Mouse (Mus musculus) megakaryocyte progenitor cell, adult 5-6 weeks (primary cell): Measurements from ENCODE around the gene Cfap36. TPM values are rescaled to one million over a fixed set of nuclear protein-coding genes. Genes with fewer than 3 reads are reported as not detected.

Source experiments
- ATAC-seq: replicated peaks from 2 replicates; pipeline ENCODE4 v1.8.0; 2016; ENCODE audit warnings: mild to moderate bottlenecking, moderate TSS enrichment, inconsistent platforms; ENCODE audit not compliant: poor library complexity
- total RNA-seq, 2 experiments: library from RNA; stranded (forward) in 1 of 2; stranded (reverse) in 1 of 2; fragments of 157-497, 149-512 nt in 1 of 2; fragments of 200-1000 nt in 1 of 2; gene quantifications; 2 replicates each; pipeline versions ENCODE4 v1.2.3 to v1.2.4; 2015 to 2017

Cfap36 gene
- total RNA-seq (2015) (34.2 and 39.6 TPM in 2 replicates), total RNA-seq (2017) (35.8 and 40.7 TPM in 2 replicates)

DNA sequence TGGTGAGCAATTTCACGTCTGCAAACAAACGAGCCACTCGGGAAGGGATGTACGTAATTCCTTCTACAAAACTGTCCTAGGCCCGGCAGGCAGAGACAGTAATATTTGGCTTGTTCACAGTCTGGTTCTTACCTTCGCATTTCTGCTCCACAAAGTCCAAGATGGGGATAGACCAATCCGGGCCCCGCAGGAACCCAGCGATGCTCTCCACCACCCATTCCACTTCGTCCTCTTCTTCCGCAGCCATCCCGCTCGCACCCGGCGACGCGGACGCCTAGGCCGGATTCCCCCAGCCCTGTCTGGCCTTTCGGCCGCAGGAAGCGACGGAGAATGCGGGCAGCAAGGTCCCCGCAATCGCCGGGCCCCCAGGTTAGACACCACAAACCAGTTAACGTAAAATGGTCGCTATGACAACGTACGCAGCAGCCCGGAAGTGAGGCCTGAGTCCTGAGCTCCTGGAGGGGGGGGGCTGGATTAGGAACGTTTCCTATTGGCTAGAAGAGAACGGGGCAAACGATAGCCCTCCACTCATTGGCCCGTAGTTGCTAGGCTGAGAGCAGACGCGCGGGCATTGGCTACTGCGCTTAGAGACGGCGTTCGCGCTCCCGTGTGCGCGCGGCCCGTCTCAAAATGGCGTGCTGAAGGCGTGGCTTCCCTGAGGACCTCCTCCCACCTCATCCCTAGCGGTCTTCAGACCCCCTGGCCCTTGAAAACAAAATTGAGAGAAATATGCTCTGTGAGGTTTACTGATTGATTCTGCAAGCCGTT lies at the start of gene Cfap36:
TSS of gene Cfap36 (minus strand) at position 527 of the 768 bp plus-strand sequence.
- ATAC-seq: peak; percentile 98

DNA sequence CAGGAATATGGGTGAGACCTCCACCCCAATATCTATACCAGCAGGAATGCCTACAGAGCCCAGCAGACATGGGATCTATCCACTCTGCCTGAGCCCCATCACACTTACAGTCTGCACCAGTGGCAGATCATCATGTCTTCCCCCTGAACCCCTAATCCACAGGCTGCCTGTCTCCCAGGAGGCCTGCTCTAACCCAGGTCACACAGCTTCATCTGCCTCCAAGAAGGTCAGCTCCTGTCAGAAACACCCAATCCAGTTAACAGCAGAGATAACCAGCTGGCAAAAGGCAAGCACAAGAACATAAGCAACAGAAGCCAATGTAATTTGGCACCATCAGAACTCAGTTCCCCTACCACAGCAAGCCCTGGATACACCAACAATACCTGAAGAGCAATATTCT lies 40.1 kb upstream of the Cfap36 start:
- no peak for ATAC-seq

GRCm38 (mm10) chr11:29286040-29286439 lies 38.8 kb upstream of the Cfap36 start:
- no peak for ATAC-seq

DNA sequence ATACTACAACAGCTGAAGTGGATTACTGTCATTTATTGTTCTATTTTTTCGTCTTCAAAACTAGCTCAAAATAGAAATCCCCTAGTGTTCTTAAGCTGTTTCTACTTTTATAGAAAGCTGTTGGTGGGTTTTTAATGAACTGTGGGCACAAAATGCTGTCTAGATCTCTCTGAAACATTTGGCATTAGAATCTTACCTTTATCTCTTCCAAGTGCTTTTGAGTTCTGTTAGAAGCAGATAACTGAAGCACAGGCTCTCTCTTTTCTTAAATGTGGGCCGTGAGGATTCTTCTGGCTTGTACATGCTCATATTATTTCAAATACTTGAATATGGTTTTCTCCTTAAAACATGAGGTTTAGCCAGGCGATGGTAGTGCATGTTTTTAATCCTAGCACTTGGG lies 27.5 kb upstream of the Cfap36 start:
- ATAC-seq: no peak

DNA sequence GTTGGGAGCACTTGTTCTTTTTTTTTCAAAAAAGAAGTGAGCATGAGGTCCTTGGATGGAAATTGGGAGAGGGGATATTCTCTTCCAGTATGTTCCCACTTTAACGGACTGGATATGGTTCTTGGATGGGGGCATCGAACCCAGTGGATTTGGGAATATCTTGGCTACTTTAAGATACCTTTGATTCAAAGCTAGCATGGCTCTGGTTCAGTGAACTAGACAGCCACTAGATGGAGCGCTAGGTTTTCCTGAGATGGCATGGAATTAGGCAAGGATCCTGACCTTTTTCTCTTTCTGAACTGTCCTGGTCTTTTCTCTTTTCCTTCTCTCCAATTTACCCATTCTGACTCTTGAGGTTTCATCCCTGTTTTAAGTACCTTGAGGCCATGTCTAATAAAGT lies 20.6 kb upstream of the Cfap36 start:
- peak; percentile 83 for ATAC-seq

DNA sequence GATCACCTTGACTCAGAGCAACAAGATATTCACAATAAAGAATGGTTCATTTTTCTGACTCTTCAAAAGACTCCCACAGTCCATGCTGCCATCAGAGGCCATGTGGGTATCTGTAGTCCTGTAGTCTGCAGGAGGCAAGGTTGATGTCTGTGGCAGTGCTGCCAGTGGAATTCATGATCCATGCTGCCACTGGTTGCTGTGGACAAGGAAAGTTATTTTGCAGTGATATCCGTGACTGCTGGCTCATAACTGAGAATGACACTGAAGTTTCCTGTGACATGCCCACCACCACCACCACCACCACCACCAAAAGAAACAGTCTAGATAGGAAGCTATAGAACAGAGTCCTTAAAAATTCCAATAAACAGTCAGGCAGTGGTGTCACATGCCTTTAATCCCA lies 7.4 kb upstream of the Cfap36 start:
- no peak for ATAC-seq

- no peak for ATAC-seq
These were observed 1.2 kb upstream of the Cfap36 start for GRCm38 (mm10) chr11:29248386-29248785.

DNA sequence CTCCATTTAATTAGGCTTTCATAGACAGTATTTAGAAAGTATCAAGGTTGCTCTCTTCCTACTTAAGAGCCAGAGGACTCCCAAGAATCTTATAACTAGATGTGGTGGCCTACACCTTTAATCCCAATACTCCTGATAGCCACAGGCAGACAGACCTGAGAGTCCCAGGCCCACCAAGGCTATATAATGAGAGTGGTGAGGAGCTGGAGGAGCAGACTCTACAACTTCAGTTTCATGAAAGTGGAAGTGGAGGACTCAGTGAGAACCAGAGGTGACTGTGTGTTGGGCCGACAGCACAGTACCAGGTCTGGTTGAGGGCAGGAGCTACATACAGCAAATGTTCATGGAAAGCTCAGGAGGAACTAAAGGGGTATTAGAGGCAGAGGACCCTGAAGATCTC lies 516 bp upstream of the Cfap36 start:
- ATAC-seq: no peak

GRCm38 (mm10) chr11:29245988-29246387 lies 1.2 kb downstream of the Cfap36 start:
- no peak for ATAC-seq

GRCm38 (mm10) chr11:29241961-29242360 lies 5.2 kb downstream of the Cfap36 start:
- no peak for ATAC-seq

GRCm38 (mm10) chr11:29239353-29239752 lies 7.9 kb downstream of the Cfap36 start:
- no peak for ATAC-seq

DNA sequence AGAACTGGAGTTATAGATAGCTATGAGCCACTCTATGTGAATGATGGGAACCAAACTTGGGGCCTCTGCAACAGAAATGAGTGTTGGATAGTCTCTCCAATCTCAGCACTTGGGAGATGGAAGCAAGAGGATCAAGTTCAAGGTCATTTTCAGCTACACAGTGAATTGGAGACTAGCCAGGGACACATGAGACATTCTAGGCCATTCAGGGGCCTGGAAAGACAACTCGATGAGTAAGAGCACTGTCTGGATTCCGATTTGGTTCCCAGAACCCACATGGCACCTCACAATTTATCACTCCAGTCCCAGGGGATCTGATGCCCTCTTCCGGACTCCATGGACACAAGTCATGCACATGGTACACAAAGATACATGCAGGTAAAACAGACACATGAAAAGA lies 8.7 kb downstream of the Cfap36 start:
- ATAC-seq: no peak

- peak; percentile 64 for ATAC-seq
These were observed 9.2 kb downstream of the Cfap36 start for GRCm38 (mm10) chr11:29238047-29238446.

DNA sequence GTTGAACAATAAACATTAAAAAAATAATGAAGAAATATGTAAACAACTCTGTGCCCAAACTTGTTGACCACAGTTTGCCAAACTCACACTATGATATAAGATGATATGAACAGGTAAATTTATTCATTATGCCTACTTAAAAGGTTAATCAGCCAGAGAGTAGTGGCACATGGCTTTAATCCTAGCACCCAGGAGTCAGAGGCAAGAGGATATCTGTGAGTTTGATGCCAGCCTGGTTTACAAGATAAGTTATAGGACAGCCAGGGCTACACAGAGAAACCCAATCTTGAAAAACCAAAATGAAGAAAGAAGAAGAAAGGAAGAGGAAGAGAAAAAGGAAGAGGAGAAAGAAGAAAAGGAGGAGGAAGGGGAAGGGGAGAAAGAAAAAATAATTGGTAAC lies 9.8 kb downstream of the Cfap36 start:
- ATAC-seq: peak; percentile 42; the same call in 1 of the 2 replicates

DNA sequence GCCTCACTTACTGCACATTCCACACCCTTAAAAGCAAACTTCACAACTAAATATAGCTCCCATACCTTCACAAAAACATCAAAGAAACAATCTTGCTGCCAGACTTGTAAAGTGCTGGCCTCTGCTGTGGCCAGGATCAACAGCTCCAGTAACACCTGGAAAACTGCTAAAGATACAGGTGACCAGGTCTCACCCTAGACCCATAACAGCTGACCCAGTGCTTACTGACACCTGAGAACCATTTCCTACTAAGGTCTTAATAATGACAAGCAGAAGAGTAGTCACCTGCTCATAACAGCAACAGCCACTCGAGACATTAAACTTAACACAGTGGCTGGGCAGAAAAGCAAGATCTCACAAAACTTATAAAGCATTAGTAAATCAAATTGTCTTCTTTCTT lies 13.6 kb downstream of the Cfap36 start:
- ATAC-seq: no peak

DNA sequence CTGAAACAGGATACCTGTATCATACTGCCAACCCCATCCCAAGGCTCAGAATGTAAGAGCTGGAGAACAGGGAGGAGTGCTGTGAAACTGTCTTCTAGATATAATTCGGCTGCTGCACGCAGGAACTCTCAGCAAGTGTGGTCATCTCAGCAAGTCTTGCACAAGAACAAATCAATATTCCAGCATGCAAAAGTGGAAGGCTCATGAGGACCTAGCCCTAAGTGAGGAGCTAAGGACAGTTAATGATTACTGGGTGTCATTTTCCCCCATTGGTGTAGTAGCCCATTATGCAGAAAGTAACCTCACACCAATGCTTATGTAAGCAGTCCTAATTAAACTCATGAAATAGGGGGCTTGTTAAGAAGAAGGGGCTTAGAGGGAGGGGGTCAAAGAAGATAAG lies 18.3 kb downstream of the Cfap36 start:
- ATAC-seq: no peak

DNA sequence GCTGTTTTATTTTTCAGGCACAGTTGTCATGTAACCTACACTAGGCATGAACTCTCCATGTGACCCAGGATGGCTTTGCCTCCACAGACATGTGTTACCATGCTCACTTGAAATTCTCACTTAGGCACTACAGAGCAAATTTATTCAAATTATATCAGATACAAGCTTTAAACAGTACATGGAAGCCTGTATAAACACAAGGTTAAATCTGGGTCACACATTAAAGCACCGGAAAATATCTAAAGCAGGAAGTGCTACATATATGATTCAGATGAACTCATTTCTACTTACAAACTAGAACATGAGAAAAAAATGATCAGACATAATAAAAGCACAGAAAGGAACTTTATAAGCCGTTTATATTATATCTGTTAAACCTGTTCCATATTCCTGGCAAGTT lies 22.5 kb downstream of the Cfap36 start:
- ATAC-seq: no peak

GRCm38 (mm10) chr11:29222310-29222709 lies 24.9 kb downstream of the Cfap36 start:
- no peak for ATAC-seq

DNA sequence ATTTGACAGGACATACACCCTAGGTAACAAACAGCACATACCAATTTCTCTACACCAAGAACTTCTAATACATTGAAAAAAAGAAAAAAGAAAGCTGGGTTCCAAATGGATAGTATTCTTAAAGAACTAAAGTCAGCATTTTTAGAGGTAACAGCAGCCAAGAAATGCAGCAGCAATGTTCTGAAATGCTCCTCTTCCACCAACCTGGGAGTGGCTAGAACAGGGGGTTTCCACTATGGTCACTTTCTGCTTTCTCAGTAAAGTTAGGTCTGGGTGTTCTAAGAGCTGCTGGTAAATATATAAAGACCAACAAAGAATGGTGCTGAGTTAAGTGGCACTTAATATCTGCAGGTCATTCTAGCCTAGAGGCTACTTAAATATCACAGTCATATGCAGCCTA lies 28.2 kb downstream of the Cfap36 start:
- no peak for ATAC-seq

- ATAC-seq: peak; percentile 66; the same call in 1 of the 2 replicates
These were observed 31.0 kb downstream of the Cfap36 start for GRCm38 (mm10) chr11:29216196-29216595.

DNA sequence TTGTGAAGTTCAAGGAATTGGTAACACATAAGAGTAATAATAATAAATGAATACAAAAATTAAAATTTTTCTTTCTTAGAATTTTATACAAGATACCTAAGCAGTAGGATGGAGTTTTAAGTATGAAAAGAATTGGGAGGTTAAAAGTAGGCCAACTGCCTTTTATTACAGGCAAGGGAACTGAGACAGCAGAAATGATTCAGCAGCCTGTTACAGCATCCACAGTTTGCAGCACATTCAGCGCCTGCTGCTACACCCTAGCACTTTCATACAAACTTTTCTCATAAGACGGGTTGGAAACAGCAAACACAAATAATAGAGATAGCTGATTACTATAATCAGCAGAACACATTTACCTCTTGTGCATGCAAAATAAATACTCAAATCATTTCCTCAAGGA lies 37.4 kb downstream of the Cfap36 start:
- no peak for ATAC-seq

DNA sequence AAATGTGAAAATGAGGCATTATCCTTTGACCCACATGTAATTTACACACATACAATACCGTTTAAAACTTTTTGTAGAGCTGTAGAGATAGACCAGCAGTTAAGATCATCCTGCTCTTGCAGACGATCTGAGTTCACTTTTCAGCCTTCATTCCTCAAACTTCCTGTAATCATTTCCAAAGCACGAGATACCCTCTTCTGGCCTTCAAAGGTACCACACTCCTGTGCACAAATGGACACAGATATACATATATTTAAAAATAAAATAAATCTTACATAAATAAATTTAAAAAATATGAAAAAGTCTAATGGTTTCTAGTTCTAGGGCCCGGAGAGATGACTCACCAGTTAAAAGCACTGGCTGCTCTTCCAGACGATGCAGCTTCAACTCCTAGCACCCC lies 43.6 kb downstream of the Cfap36 start:
- ATAC-seq: 0 out of 2 replicates have a peak, but pooled peaks have one; percentile 61

- ATAC-seq: no peak
These were observed 58.2 kb downstream of the Cfap36 start for GRCm38 (mm10) chr11:29188981-29189380.
